Comparison of ENCODE assay signal across 12 mouse cellular contexts in genomic region chr5:92998494-92999016, GRCm38 (mm10). TPM values are rescaled to one million over a fixed set of nuclear protein-coding genes. Genes with fewer than 3 reads are reported as not detected.
DNase-seq lines count a peak whose midpoint lies in the region; ATAC-seq and TF ChIP-seq lines count a peak whose summit lies in the region.
"Had no signal": no experiment of that assay in that cellular context is flagged by ENCODE, and none has a peak within 500 bp of the region (broad histone marks: within the 10 kb centered on the region; RNA-seq: fewer than 3 reads in every experiment).

No protein-coding gene starts in this region.

- no peak for TF ChIP-seq POLR2A in liver, adult 2 months (IDR thresholded peaks at IDR 0.05; ENCODE audit: extremely low read depth, insufficient read depth, low read length)

- 52% methylated on average over 5 of the region's 5 CpGs for WGBS in heart, embryonic 10.5 days
- WGBS in liver, adult 2 months: 74% methylated on average over 5 of the region's 5 CpGs
- 16% methylated on average over 5 of the region's 5 CpGs for WGBS in embryonic facial prominence, embryonic 13.5 days
- WGBS in limb, embryonic 15.5 days: 13% methylated on average over 5 of the region's 5 CpGs

- no peaks in the 10 kb centered on the region for H3K79me2 ChIP-seq in liver, adult 2 months (ENCODE audit: control insufficient read depth, insufficient read depth, low read length)

- no peak for DNase-seq in heart, embryonic 10.5 days (ENCODE audit: low spot score)
- no peak for DNase-seq in heart, postnatal 4 days
- no peak for DNase-seq in liver, adult 2 months (ENCODE audit: extremely low read depth, low read depth, low spot score)
- no peak for DNase-seq in liver
- no peak for DNase-seq in frontal cortex, postnatal 25 days (ENCODE audit: low spot score in 2 of 2)
- DNase-seq in cerebellum, adult 18-20 months: no peak
- DNase-seq: adrenal gland, adult 8-10 months; cerebellum, adult 11-12 months had no signal

- no peaks in the 10 kb centered on the region for H3K36me3 ChIP-seq in heart, embryonic 10.5 days
- H3K36me3 ChIP-seq in liver, adult 2 months (ENCODE audit: control insufficient read depth, insufficient read depth, low read length): no peaks in the 10 kb centered on the region
- H3K36me3 ChIP-seq in embryonic facial prominence, embryonic 13.5 days: no peaks in the 10 kb centered on the region
- no peaks in the 10 kb centered on the region for H3K36me3 ChIP-seq in limb, embryonic 15.5 days

- H3K4me2 ChIP-seq in embryonic facial prominence, embryonic 13.5 days: peak overlapping the region; percentile 33; the same call in 1 of the 2 replicates
- no peak overlapping the region for H3K4me2 ChIP-seq in limb, embryonic 15.5 days

- H3K9me3 ChIP-seq in heart, embryonic 10.5 days: no peaks in the 10 kb centered on the region
- no peaks in the 10 kb centered on the region for H3K9me3 ChIP-seq in embryonic facial prominence, embryonic 13.5 days
- no peaks in the 10 kb centered on the region for H3K9me3 ChIP-seq in limb, embryonic 15.5 days

- no peaks in the 10 kb centered on the region for H3K27me3 ChIP-seq in heart, embryonic 10.5 days (ENCODE audit: insufficient read depth, poor library complexity, severe bottlenecking)
- H3K27me3 ChIP-seq in liver, adult 2 months (ENCODE audit: control insufficient read depth, insufficient read depth, low read length): no peaks in the 10 kb centered on the region
- no peaks in the 10 kb centered on the region for H3K27me3 ChIP-seq in embryonic facial prominence, embryonic 13.5 days
- no peaks in the 10 kb centered on the region for H3K27me3 ChIP-seq in limb, embryonic 15.5 days

- H3K9ac ChIP-seq in liver, adult 2 months (ENCODE audit: low read depth, low read length): no peak overlapping the region
- no peak overlapping the region for H3K9ac ChIP-seq in embryonic facial prominence, embryonic 13.5 days
- H3K9ac ChIP-seq in limb, embryonic 15.5 days: no peak overlapping the region

- peak overlapping the region; percentile 88 for H3K27ac ChIP-seq in heart, embryonic 10.5 days
- H3K27ac ChIP-seq in liver, adult 2 months (replicated peaks; ENCODE audit: insufficient read depth, low read depth, low read length): peak overlapping the region; percentile 21; the same call in 1 of the 2 replicates
- H3K27ac ChIP-seq in embryonic facial prominence, embryonic 13.5 days: peak overlapping the region; percentile 94
- H3K27ac ChIP-seq in limb, embryonic 15.5 days: peak overlapping the region; percentile 89

- peaks cover 65% of the 10 kb centered on the region for H3K4me1 ChIP-seq in heart, embryonic 10.5 days
- no peaks in the 10 kb centered on the region for H3K4me1 ChIP-seq in liver, adult 2 months (ENCODE audit: control insufficient read depth, insufficient read depth, low read length)
- peaks cover 46% of the 10 kb centered on the region for H3K4me1 ChIP-seq in embryonic facial prominence, embryonic 13.5 days
- peaks cover 42% of the 10 kb centered on the region for H3K4me1 ChIP-seq in limb, embryonic 15.5 days

- TF ChIP-seq CTCF in liver, adult 2 months (IDR thresholded peaks at IDR 0.05; ENCODE audit: low read depth, low read length): no peak

- ATAC-seq in embryonic facial prominence, embryonic 13.5 days (ENCODE audit: insufficient number of reproducible peaks, insufficient read depth, low FRiP score, low TSS enrichment, low read depth): 0 out of 2 replicates have a peak, but pooled peaks have one; percentile 28
- ATAC-seq in limb, embryonic 15.5 days (ENCODE audit: insufficient number of reproducible peaks, low FRiP score, low TSS enrichment, low read depth): no peak

- H3K4me3 ChIP-seq in heart, embryonic 10.5 days: no peak overlapping the region
- H3K4me3 ChIP-seq in liver, adult 2 months (ENCODE audit: insufficient read depth, low read depth, low read length): no peak overlapping the region
- no peak overlapping the region for H3K4me3 ChIP-seq in embryonic facial prominence, embryonic 13.5 days
- no peak overlapping the region for H3K4me3 ChIP-seq in limb, embryonic 15.5 days

RNA-seq across cellular contexts. Expression of gene Sowahb, which starts 46.3 kb away (rescaled TPM):
- 0.73 and 1.2 TPM in 2 replicates for polyA plus RNA-seq in heart, embryonic 10.5 days (2016; fragmentation: Nextera tagmentation; extraction: Ambion mirVana)
- under 1 TPM in 1 of 2 experiments, not detected in 1; 0.10 TPM for total RNA-seq in heart, postnatal 4 days (2021)
- 1.2 and 1.6 TPM in 2 replicates for total RNA-seq in liver, adult 2 months (2014; rRNA removed)
- polyA plus RNA-seq in liver, adult 2 months (2012; rRNA removed): 3.4 and 3.9 TPM in 2 replicates
- polyA plus RNA-seq in embryonic facial prominence, embryonic 13.5 days (2015; fragmentation: Nextera tagmentation; extraction: Ambion mirVana): 0.59 and 1.3 TPM in 2 replicates
- polyA plus RNA-seq in limb, embryonic 15.5 days (2015; fragmentation: Nextera tagmentation; extraction: Ambion mirVana): 0.41 and 0.65 TPM in 2 replicates
- total RNA-seq: granulocyte monocyte progenitor cell, adult 5-6 weeks; megakaryocyte-erythroid progenitor cell, adult 5-6 weeks had no signal

Comparison
In these comparisons a context has a peak if more than half of its experiments do, and no peak if none do; other contexts are left out.
1. H3K27ac ChIP-seq: peak in every context shown above with its lines; median percentile 94 in embryonic facial prominence, embryonic 13.5 days; 89 in limb, embryonic 15.5 days; 88 in heart, embryonic 10.5 days; 21 in liver, adult 2 months.